Mouse (Mus musculus): Measurements from ENCODE around the gene Slc39a10. TPM values are rescaled to one million over a fixed set of nuclear protein-coding genes. Genes with fewer than 3 reads are reported as not detected.

The Slc39a10 gene
- polyA plus RNA-seq, 1 experiment from 2014 or later: 66.1 TPM

- DNase-seq (ENCODE audit: low spot score): peak; percentile 4
- H3K9me3 ChIP-seq (replicated peaks; ENCODE audit: control insufficient read depth, low read length): no peaks in the 10 kb centered on the region
Measured at GRCm38 (mm10) chr1:46912506-46913156, 20.0 kb upstream of the Slc39a10 start.

GRCm38 (mm10) chr1:46910154-46910553 lies 17.5 kb upstream of the Slc39a10 start:
- DNase-seq (ENCODE audit: low spot score) (no peak), ATAC-seq (no peak)
- Histone ChIP-seq H3K4me2 (ENCODE audit: low read length) (no peak overlapping the region), H3K27ac (ENCODE audit: low read depth, low read length) (no peak overlapping the region), H3K4me3 (ENCODE audit: low read depth, low read length) (no peak overlapping the region), H3K9ac (ENCODE audit: low read length) (no peak overlapping the region), H3K36me3 (ENCODE audit: control insufficient read depth, insufficient read depth, low read length) (no peaks in the 10 kb centered on the region), H3K4me1 (ENCODE audit: control insufficient read depth, insufficient read depth, low read length) (no peaks in the 10 kb centered on the region), H3K27me3 (replicated peaks; ENCODE audit: control insufficient read depth, insufficient read depth, low read length) (no peaks in the 10 kb centered on the region), H3K9me3 (replicated peaks; ENCODE audit: control insufficient read depth, low read length) (no peaks in the 10 kb centered on the region)
- WGBS: 96% methylated on average over 3 of the region's 3 CpGs

More at GRCm38 (mm10) chr1:46912506-46913156, 20.0 kb upstream of the Slc39a10 start:
- WGBS: 76% methylated on average over 1 of the region's 1 CpGs
- H3K4me3 ChIP-seq (ENCODE audit: low read depth, low read length): no peak overlapping the region
- H3K4me1 ChIP-seq (ENCODE audit: control insufficient read depth, insufficient read depth, low read length): no peaks in the 10 kb centered on the region
- no peak overlapping the region for H3K9ac ChIP-seq (ENCODE audit: low read length)
- no peaks in the 10 kb centered on the region for H3K27me3 ChIP-seq (replicated peaks; ENCODE audit: control insufficient read depth, insufficient read depth, low read length)
- H3K36me3 ChIP-seq (ENCODE audit: control insufficient read depth, insufficient read depth, low read length): no peaks in the 10 kb centered on the region
- H3K4me2 ChIP-seq (ENCODE audit: low read length): no peak overlapping the region
- no peak for ATAC-seq
- H3K27ac ChIP-seq (ENCODE audit: low read depth, low read length): no peak overlapping the region

GRCm38 (mm10) chr1:46905706-46906105 lies 13.1 kb upstream of the Slc39a10 start:
- no peak for DNase-seq (ENCODE audit: low spot score)
- ATAC-seq: no peak
- H3K27me3 ChIP-seq (replicated peaks; ENCODE audit: control insufficient read depth, insufficient read depth, low read length): no peaks in the 10 kb centered on the region

GRCm38 (mm10) chr1:46902102-46902683 lies 9.5 kb upstream of the Slc39a10 start:
- no peaks in the 10 kb centered on the region for H3K27me3 ChIP-seq (replicated peaks; ENCODE audit: control insufficient read depth, insufficient read depth, low read length)
- no peaks in the 10 kb centered on the region for H3K9me3 ChIP-seq (replicated peaks; ENCODE audit: control insufficient read depth, low read length)
- 72% methylated on average over 2 of the region's 2 CpGs for WGBS
- H3K4me2 ChIP-seq (ENCODE audit: low read length): no peak overlapping the region
- H3K4me3 ChIP-seq (ENCODE audit: low read depth, low read length): no peak overlapping the region
- no peak overlapping the region for H3K9ac ChIP-seq (ENCODE audit: low read length)
- DNase-seq (ENCODE audit: low spot score): no peak
- ATAC-seq: no peak
- H3K36me3 ChIP-seq (ENCODE audit: control insufficient read depth, insufficient read depth, low read length): no peaks in the 10 kb centered on the region
- H3K4me1 ChIP-seq (ENCODE audit: control insufficient read depth, insufficient read depth, low read length): no peaks in the 10 kb centered on the region
- no peak overlapping the region for H3K27ac ChIP-seq (ENCODE audit: low read depth, low read length)

More at GRCm38 (mm10) chr1:46905706-46906105, 13.1 kb upstream of the Slc39a10 start:
- 89% methylated on average over 5 of the region's 5 CpGs for WGBS
- Histone ChIP-seq H3K4me3 (ENCODE audit: low read depth, low read length) (no peak overlapping the region), H3K9me3 (replicated peaks; ENCODE audit: control insufficient read depth, low read length) (no peaks in the 10 kb centered on the region), H3K4me1 (ENCODE audit: control insufficient read depth, insufficient read depth, low read length) (no peaks in the 10 kb centered on the region), H3K27ac (ENCODE audit: low read depth, low read length) (no peak overlapping the region), H3K4me2 (ENCODE audit: low read length) (no peak overlapping the region), H3K9ac (ENCODE audit: low read length) (no peak overlapping the region), H3K36me3 (ENCODE audit: control insufficient read depth, insufficient read depth, low read length) (no peaks in the 10 kb centered on the region)

GRCm38 (mm10) chr1:46894281-46894842 lies 1.7 kb upstream of the Slc39a10 start:
- Histone ChIP-seq H3K27me3 (replicated peaks; ENCODE audit: control insufficient read depth, insufficient read depth, low read length) (no peaks in the 10 kb centered on the region), H3K27ac (ENCODE audit: low read depth, low read length) (no peak overlapping the region), H3K36me3 (ENCODE audit: control insufficient read depth, insufficient read depth, low read length) (no peaks in the 10 kb centered on the region), H3K4me1 (ENCODE audit: control insufficient read depth, insufficient read depth, low read length) (no peaks in the 10 kb centered on the region), H3K4me3 (ENCODE audit: low read depth, low read length) (no peak overlapping the region), H3K9me3 (replicated peaks; ENCODE audit: control insufficient read depth, low read length) (no peaks in the 10 kb centered on the region), H3K9ac (ENCODE audit: low read length) (no peak overlapping the region), H3K4me2 (ENCODE audit: low read length) (no peak overlapping the region)
- no peak for ATAC-seq
- WGBS: 36% methylated on average over 7 of the region's 7 CpGs
- DNase-seq (ENCODE audit: low spot score): no peak

GRCm38 (mm10) chr1:46888726-46889125 lies 3.9 kb downstream of the Slc39a10 start:
- no peaks in the 10 kb centered on the region for H3K9me3 ChIP-seq (replicated peaks; ENCODE audit: control insufficient read depth, low read length)
- no peak overlapping the region for H3K27ac ChIP-seq (ENCODE audit: low read depth, low read length)
- H3K4me2 ChIP-seq (ENCODE audit: low read length): no peak overlapping the region
- no peak for ATAC-seq
- no peaks in the 10 kb centered on the region for H3K36me3 ChIP-seq (ENCODE audit: control insufficient read depth, insufficient read depth, low read length)
- no peak for DNase-seq (ENCODE audit: low spot score)
- H3K9ac ChIP-seq (ENCODE audit: low read length): no peak overlapping the region
- H3K4me3 ChIP-seq (ENCODE audit: low read depth, low read length): no peak overlapping the region
- no peaks in the 10 kb centered on the region for H3K4me1 ChIP-seq (ENCODE audit: control insufficient read depth, insufficient read depth, low read length)
- 66% methylated on average over 4 of the region's 4 CpGs for WGBS
- H3K27me3 ChIP-seq (replicated peaks; ENCODE audit: control insufficient read depth, insufficient read depth, low read length): no peaks in the 10 kb centered on the region

GRCm38 (mm10) chr1:46888324-46888723 lies 4.3 kb downstream of the Slc39a10 start:
- Histone ChIP-seq H3K4me3 (ENCODE audit: low read depth, low read length) (no peak overlapping the region), H3K27ac (ENCODE audit: low read depth, low read length) (no peak overlapping the region), H3K27me3 (replicated peaks; ENCODE audit: control insufficient read depth, insufficient read depth, low read length) (no peaks in the 10 kb centered on the region), H3K36me3 (ENCODE audit: control insufficient read depth, insufficient read depth, low read length) (no peaks in the 10 kb centered on the region), H3K4me1 (ENCODE audit: control insufficient read depth, insufficient read depth, low read length) (no peaks in the 10 kb centered on the region), H3K9me3 (replicated peaks; ENCODE audit: control insufficient read depth, low read length) (no peaks in the 10 kb centered on the region), H3K4me2 (ENCODE audit: low read length) (no peak overlapping the region), H3K9ac (ENCODE audit: low read length) (no peak overlapping the region)
- ATAC-seq: no peak
- WGBS: 50% methylated on average over 2 of the region's 2 CpGs
- DNase-seq (ENCODE audit: low spot score): no peak

GRCm38 (mm10) chr1:46887908-46888307 lies 4.7 kb downstream of the Slc39a10 start:
- DNase-seq (ENCODE audit: low spot score): no peak
- WGBS: 13% methylated on average over 6 of the region's 6 CpGs
- no peak overlapping the region for H3K4me3 ChIP-seq (ENCODE audit: low read depth, low read length)
- no peak for ATAC-seq
- H3K27me3 ChIP-seq (replicated peaks; ENCODE audit: control insufficient read depth, insufficient read depth, low read length): no peaks in the 10 kb centered on the region
- no peak overlapping the region for H3K4me2 ChIP-seq (ENCODE audit: low read length)
- no peaks in the 10 kb centered on the region for H3K9me3 ChIP-seq (replicated peaks; ENCODE audit: control insufficient read depth, low read length)
- no peaks in the 10 kb centered on the region for H3K4me1 ChIP-seq (ENCODE audit: control insufficient read depth, insufficient read depth, low read length)
- no peak overlapping the region for H3K9ac ChIP-seq (ENCODE audit: low read length)
- no peaks in the 10 kb centered on the region for H3K36me3 ChIP-seq (ENCODE audit: control insufficient read depth, insufficient read depth, low read length)
- no peak overlapping the region for H3K27ac ChIP-seq (ENCODE audit: low read depth, low read length)

- ATAC-seq (no peak), DNase-seq (ENCODE audit: low spot score) (no peak)
- H3K4me1 ChIP-seq (ENCODE audit: control insufficient read depth, insufficient read depth, low read length): no peaks in the 10 kb centered on the region
- H3K4me3 ChIP-seq (ENCODE audit: low read depth, low read length): no peak overlapping the region
- H3K36me3 ChIP-seq (ENCODE audit: control insufficient read depth, insufficient read depth, low read length): no peaks in the 10 kb centered on the region
- H3K27ac ChIP-seq (ENCODE audit: low read depth, low read length): no peak overlapping the region
- no peak overlapping the region for H3K4me2 ChIP-seq (ENCODE audit: low read length)
- 77% methylated on average over 9 of the region's 9 CpGs for WGBS
- no peak overlapping the region for H3K9ac ChIP-seq (ENCODE audit: low read length)
- H3K27me3 ChIP-seq (replicated peaks; ENCODE audit: control insufficient read depth, insufficient read depth, low read length): no peaks in the 10 kb centered on the region
- H3K9me3 ChIP-seq (replicated peaks; ENCODE audit: control insufficient read depth, low read length): no peaks in the 10 kb centered on the region
Measured at GRCm38 (mm10) chr1:46886091-46886490, 6.6 kb downstream of the Slc39a10 start.
